Comparison of ENCODE assay signal across 1 mouse cellular context in the genomic region with DNA sequence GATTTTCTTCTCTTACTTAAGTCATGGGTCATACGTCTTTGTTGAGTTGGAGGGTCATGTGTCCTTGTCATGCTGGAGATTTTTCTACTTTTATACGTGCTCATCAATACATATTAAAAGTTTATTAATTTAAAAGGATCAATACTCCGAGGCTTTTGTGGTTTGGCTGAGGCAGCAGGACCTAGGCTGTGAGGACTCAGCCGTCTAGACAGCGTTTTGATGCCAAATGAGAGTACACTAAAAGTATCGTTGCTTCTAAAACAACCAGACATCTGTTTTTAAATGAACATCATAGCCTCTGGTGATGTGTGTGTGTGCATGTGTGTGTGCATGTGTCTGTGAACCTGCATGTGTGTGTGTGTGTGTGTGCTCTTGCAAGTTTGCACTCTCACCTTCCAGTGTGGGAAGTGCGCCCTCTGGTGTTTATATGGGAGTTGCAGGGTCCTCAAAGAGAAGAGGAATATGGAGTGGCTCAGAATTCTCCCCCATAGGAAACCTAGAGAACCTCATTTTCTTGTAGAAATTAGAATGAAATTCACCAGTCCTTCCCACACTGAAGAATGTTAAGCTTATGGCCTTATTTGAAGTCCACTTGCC.
A peak's percentile ranks its signal among the peaks of the same experiment; 100 is the strongest.
TF ChIP-seq lines count a peak whose summit lies in the region.

No protein-coding gene starts in this region.

TF ChIP-seq in CH12.LX, 34 proteins besides CTCF, POLR2A, EP300 and RAD21:
- no peak for TF ChIP-seq SIN3A (IDR thresholded peaks at IDR 0.05; ENCODE audit: low read length)
- peak; percentile 71 for TF ChIP-seq SMC3 (IDR thresholded peaks at IDR 0.05; ENCODE audit: low read depth, low read length)
- no peak for TF ChIP-seq MXI1 (IDR thresholded peaks at IDR 0.05; ENCODE audit: low read depth, low read length)
- TF ChIP-seq KAT2A (IDR thresholded peaks at IDR 0.05; ENCODE audit: insufficient replicate concordance, low read length): no peak
